Mouse (Mus musculus): ENCODE measurements around the gene AL607142.1. TPM values are rescaled to one million over a fixed set of nuclear protein-coding genes. Genes with fewer than 3 reads are reported as not detected.

Gene AL607142.1
- polyA plus RNA-seq, 1 experiment from 2014 or later = not detected

GRCm38 (mm10) chr4:120142905-120143304 lies 78.1 kb downstream of the AL607142.1 start:
- Histone ChIP-seq H3K4me2 (replicated peaks) (no peak overlapping the region), H3K9ac (no peak overlapping the region), H3K27ac (no peak overlapping the region), H3K9me3 (no peaks in the 10 kb centered on the region), H3K27me3 (no peaks in the 10 kb centered on the region), H3K4me1 (no peaks in the 10 kb centered on the region), H3K4me3 (no peak overlapping the region), H3K36me3 (no peaks in the 10 kb centered on the region)
- 84% methylated on average over 9 of the region's 9 CpGs for WGBS
- no peak for ATAC-seq (ENCODE audit: insufficient number of reproducible peaks, insufficient read depth, low FRiP score, low TSS enrichment)

Other genes with a start within 250 kb of the AL607142.1 start
- 0.54 and 0.71 TPM in 2 replicates for gene Edn2, start 96.2 kb downstream of the AL607142.1 start, polyA plus RNA-seq (2016; fragmentation: Nextera tagmentation; extraction: Ambion mirVana)
- 0.46 and 0.47 TPM in 2 replicates for gene Foxo6, start 222.4 kb downstream of the AL607142.1 start, polyA plus RNA-seq (2016; fragmentation: Nextera tagmentation; extraction: Ambion mirVana)

All from embryonic facial prominence, embryonic 12.5 days (tissue).